8 mouse cellular contexts compared by ENCODE assay signal in genomic region chr3:19953865-19954264, GRCm38 (mm10). TPM values are rescaled to one million over a fixed set of nuclear protein-coding genes. Genes with fewer than 3 reads are reported as not detected.
DNase-seq lines count a peak whose midpoint lies in the region; ATAC-seq and TF ChIP-seq lines count a peak whose summit lies in the region.

No protein-coding gene starts in this region.

- 28% methylated on average over 3 of the region's 3 CpGs for WGBS in embryonic facial prominence, embryonic 15.5 days
- WGBS in heart, embryonic 12.5 days = 39% methylated on average over 3 of the region's 3 CpGs
- WGBS in kidney, postnatal 0 days = 55% methylated on average over 3 of the region's 3 CpGs
- whole genome bisulfite sequencing in lung, adult 2 months = 28% methylated on average over 3 of the region's 3 CpGs

- H3K4me1 ChIP-seq in embryonic facial prominence, embryonic 15.5 days = peaks cover 4% of the 10 kb centered on the region; the same call in 1 of the 2 replicates
- peaks cover 7% of the 10 kb centered on the region for H3K4me1 ChIP-seq in heart, embryonic 12.5 days (replicated peaks)
- H3K4me1 ChIP-seq in kidney, postnatal 0 days (replicated peaks; ENCODE audit: insufficient read depth, low read length) = no peaks in the 10 kb centered on the region; the same call in 1 of the 2 replicates
- peaks cover 7% of the 10 kb centered on the region for H3K4me1 ChIP-seq in lung, adult 2 months (ENCODE audit: control insufficient read depth, insufficient read depth, low read length)

- H3K27ac ChIP-seq in embryonic facial prominence, embryonic 15.5 days (replicated peaks) = no peak overlapping the region
- no peak overlapping the region for H3K27ac ChIP-seq in heart, embryonic 12.5 days (ENCODE audit: poor library complexity, severe bottlenecking)
- no peak overlapping the region for H3K27ac ChIP-seq in kidney, postnatal 0 days

- DNase-seq in right cerebral cortex, postnatal 10 days (ENCODE audit: low spot score in 2 of 2) = peak; percentile 29 to 35
- no peak for DNase-seq in right cerebral cortex, postnatal 4 days
- DNase-seq in kidney, postnatal 0 days (ENCODE audit: low spot score) = peak; percentile 67
- DNase-seq in lung, adult 2 months = peak; percentile 43
- peak; percentile 42 for DNase-seq in ovary, postnatal 14 days (ENCODE audit: low spot score)
- DNase-seq in B cell, adult 2 months = no peak

- H3K36me3 ChIP-seq in embryonic facial prominence, embryonic 15.5 days = no peaks in the 10 kb centered on the region
- no peaks in the 10 kb centered on the region for H3K36me3 ChIP-seq in heart, embryonic 12.5 days
- H3K36me3 ChIP-seq in kidney, postnatal 0 days (ENCODE audit: insufficient read depth, low read length) = no peaks in the 10 kb centered on the region

- no peak for TF ChIP-seq CTCF in kidney, postnatal 0 days (IDR thresholded peaks at IDR 0.05; ENCODE audit: low read depth)
- TF ChIP-seq CTCF in lung, adult 2 months (IDR thresholded peaks at IDR 0.05; ENCODE audit: insufficient read depth, low read length) = no peak

- H3K9ac ChIP-seq in embryonic facial prominence, embryonic 15.5 days = no peak overlapping the region
- H3K9ac ChIP-seq in heart, embryonic 12.5 days = no peak overlapping the region
- H3K9ac ChIP-seq in kidney, postnatal 0 days (ENCODE audit: low read depth, low read length) = no peak overlapping the region

- no peak overlapping the region for H3K4me2 ChIP-seq in embryonic facial prominence, embryonic 15.5 days (replicated peaks)
- no peak overlapping the region for H3K4me2 ChIP-seq in heart, embryonic 12.5 days
- no peak overlapping the region for H3K4me2 ChIP-seq in kidney, postnatal 0 days (ENCODE audit: low read length)

- no peak for TF ChIP-seq POLR2A in lung, adult 2 months (IDR thresholded peaks at IDR 0.05; ENCODE audit: borderline replicate concordance, extremely low read depth, low read depth, low read length)

- no peaks in the 10 kb centered on the region for H3K9me3 ChIP-seq in embryonic facial prominence, embryonic 15.5 days (replicated peaks)
- no peaks in the 10 kb centered on the region for H3K9me3 ChIP-seq in heart, embryonic 12.5 days (replicated peaks)
- no peaks in the 10 kb centered on the region for H3K9me3 ChIP-seq in kidney, postnatal 0 days (replicated peaks; ENCODE audit: low read length)

- peak; percentile 73; the same call in 1 of the 2 replicates for ATAC-seq in embryonic facial prominence, embryonic 15.5 days (ENCODE audit: insufficient number of reproducible peaks, low FRiP score, low TSS enrichment, low read depth)
- peak; percentile 89 for ATAC-seq in heart, embryonic 12.5 days (ENCODE audit: insufficient number of reproducible peaks, low FRiP score)
- peak; percentile 36; the same call in 1 of the 2 replicates for ATAC-seq in kidney, postnatal 0 days (replicated peaks; ENCODE audit: low FRiP score, low read depth)

- no peaks in the 10 kb centered on the region for H3K27me3 ChIP-seq in embryonic facial prominence, embryonic 15.5 days
- H3K27me3 ChIP-seq in heart, embryonic 12.5 days (replicated peaks) = no peaks in the 10 kb centered on the region
- no peaks in the 10 kb centered on the region for H3K27me3 ChIP-seq in kidney, postnatal 0 days (ENCODE audit: insufficient read depth, low read length)

- H3K4me3 ChIP-seq in embryonic facial prominence, embryonic 15.5 days (replicated peaks) = no peak overlapping the region
- no peak overlapping the region for H3K4me3 ChIP-seq in heart, embryonic 12.5 days
- no peak overlapping the region for H3K4me3 ChIP-seq in kidney, postnatal 0 days (replicated peaks; ENCODE audit: low read depth, low read length)
- H3K4me3 ChIP-seq in lung, adult 2 months (replicated peaks; ENCODE audit: extremely low read depth, low read depth, low read length) = no peak overlapping the region

RNA-seq across cellular contexts. Expression of gene Cp, which starts 3.0 kb away (rescaled TPM):
- 3.6 and 4.7 TPM in 2 replicates for polyA plus RNA-seq in embryonic facial prominence, embryonic 15.5 days (2015; fragmentation: Nextera tagmentation; extraction: Ambion mirVana)
- polyA plus RNA-seq in heart, embryonic 12.5 days (2016; fragmentation: Nextera tagmentation; extraction: Ambion mirVana) = 0.41 and 0.58 TPM in 2 replicates
- polyA plus RNA-seq in kidney, postnatal 0 days (2015; fragmentation: Nextera tagmentation; extraction: Ambion mirVana) = 5.3 and 6.3 TPM in 2 replicates
- polyA plus RNA-seq in lung, adult 2 months (2012; rRNA removed) = 25.6 and 47.8 TPM in 2 replicates

Comparison
In these comparisons a context has a peak if more than half of its experiments do, and no peak if none do; other contexts are left out.
1. DNase-seq: peak in right cerebral cortex, postnatal 10 days (2 of 2), kidney, postnatal 0 days (single experiment), lung, adult 2 months (single experiment) and ovary, postnatal 14 days (single experiment); none in right cerebral cortex, postnatal 4 days (single experiment) and B cell, adult 2 months (0 of 2).
2. ATAC-seq: peak in every context shown above with its lines; median percentile 89 in heart, embryonic 12.5 days; 73 in embryonic facial prominence, embryonic 15.5 days; 36 in kidney, postnatal 0 days.